Mouse (Mus musculus): ENCODE results near the gene Gm12216.

DNA sequence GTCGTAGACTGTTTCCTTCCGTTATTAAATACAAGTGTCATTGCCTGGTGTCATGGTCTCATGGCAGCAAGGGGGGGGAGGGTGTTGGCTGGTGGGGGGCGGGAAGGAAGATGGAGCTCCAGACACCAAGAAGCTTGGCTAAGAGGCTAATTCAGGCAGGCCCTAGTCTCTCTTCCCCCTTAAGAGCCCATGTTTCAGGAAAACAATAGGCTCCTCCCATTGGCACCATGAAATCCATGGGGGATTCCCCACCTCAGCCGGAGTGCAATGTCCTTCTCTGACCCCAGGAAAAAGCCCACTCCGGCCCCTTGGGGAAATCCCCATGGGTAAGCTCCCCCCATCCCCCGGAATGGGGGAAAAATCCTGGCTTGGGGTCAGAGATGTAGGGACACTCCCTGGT is 40.3 kb downstream of the Gm12216 start:
- TF ChIP-seq CTCF (IDR thresholded peaks at IDR 0.05; ENCODE audit: low read depth) (no peak), EP300 (IDR thresholded peaks at IDR 0.05; ENCODE audit: low read depth) (no peak)

Measured in liver, embryonic 14.5 days (tissue).